Mouse (Mus musculus) midbrain, embryonic 12.5 days (tissue): ENCODE measurements around the gene P2ry12. TPM values are rescaled to one million over a fixed set of nuclear protein-coding genes. Genes with fewer than 3 reads are reported as not detected.

Experiments
- ATAC-seq: fragments of 200-750 bp; cut with Nextera tagmentation; 2 replicates; pipeline ENCODE4 v1.8.0; 2017; ENCODE audit warnings: low read depth, moderate TSS enrichment, moderate library complexity; ENCODE audit not compliant: low FRiP score
- H3K27ac ChIP-seq: fragments of 300-500 bp; sonication (generic); replicated peaks from 2 replicates; pipeline ENCODE4 v1.5.1; 2016; ENCODE audit warnings: mild to moderate bottlenecking
- H3K27me3 ChIP-seq: fragments of 300-500 bp; sonication (generic); 2 replicates; pipeline ENCODE4 v1.6.1; 2016; ENCODE audit warnings: mild to moderate bottlenecking
- H3K36me3 ChIP-seq: fragments of 300-500 bp; sonication (generic); 2 replicates; pipeline ENCODE4 v1.6.1; 2016
- H3K4me1 ChIP-seq: fragments of 300-500 bp; sonication (generic); 2 replicates; pipeline ENCODE4 v1.6.1; 2016
- H3K4me2 ChIP-seq: fragments of 300-500 bp; sonication (generic); replicated peaks from 2 replicates; pipeline ENCODE4 v1.6.1; 2016; ENCODE audit warnings: mild to moderate bottlenecking, moderate library complexity
- H3K4me3 ChIP-seq: fragments of 300-500 bp; sonication (generic); 2 replicates; pipeline ENCODE4 v1.5.1; 2016; ENCODE audit warnings: mild to moderate bottlenecking
- H3K9ac ChIP-seq: fragments of 300-500 bp; sonication (generic); replicated peaks from 2 replicates; pipeline ENCODE4 v1.6.1; 2016; ENCODE audit warnings: mild to moderate bottlenecking, moderate library complexity
- H3K9me3 ChIP-seq: fragments of 300-500 bp; sonication (generic); 2 replicates; pipeline ENCODE4 v1.6.1; 2016; ENCODE audit warnings: mild to moderate bottlenecking
- WGBS: fragments of 180-500 bp; shearing (Covaris S2); methylation state at CpG from one replicate; pipeline ENCODE4 v1.1.7; 2016; 5-methylcytosine and 5-hydroxymethylcytosine counted together
- polyA plus RNA-seq: library from polyadenylated mRNA; unstranded; fragments of >200 nt; fragmentation: Nextera tagmentation; extraction: Ambion mirVana; gene quantifications from 2 replicates; pipeline ENCODE4 v1.2.1, GENCODE M21; 2016

P2ry12 gene
- polyA plus RNA-seq, 1 experiment from 2014 or later = 4.3 TPM

GRCm38 (mm10) chr3:59174426-59175154 is 88.1 kb downstream of the P2ry12 start:
- H3K27ac ChIP-seq = no peak overlapping the region
- 83% methylated on average over 6 of the region's 6 CpGs for WGBS
- no peak overlapping the region for H3K4me3 ChIP-seq
- no peak for ATAC-seq
- no peaks in the 10 kb centered on the region for H3K27me3 ChIP-seq
- no peaks in the 10 kb centered on the region for H3K9me3 ChIP-seq
- no peaks in the 10 kb centered on the region for H3K4me1 ChIP-seq
- no peaks in the 10 kb centered on the region for H3K36me3 ChIP-seq
- no peak overlapping the region for H3K9ac ChIP-seq
- H3K4me2 ChIP-seq = no peak overlapping the region

DNA sequence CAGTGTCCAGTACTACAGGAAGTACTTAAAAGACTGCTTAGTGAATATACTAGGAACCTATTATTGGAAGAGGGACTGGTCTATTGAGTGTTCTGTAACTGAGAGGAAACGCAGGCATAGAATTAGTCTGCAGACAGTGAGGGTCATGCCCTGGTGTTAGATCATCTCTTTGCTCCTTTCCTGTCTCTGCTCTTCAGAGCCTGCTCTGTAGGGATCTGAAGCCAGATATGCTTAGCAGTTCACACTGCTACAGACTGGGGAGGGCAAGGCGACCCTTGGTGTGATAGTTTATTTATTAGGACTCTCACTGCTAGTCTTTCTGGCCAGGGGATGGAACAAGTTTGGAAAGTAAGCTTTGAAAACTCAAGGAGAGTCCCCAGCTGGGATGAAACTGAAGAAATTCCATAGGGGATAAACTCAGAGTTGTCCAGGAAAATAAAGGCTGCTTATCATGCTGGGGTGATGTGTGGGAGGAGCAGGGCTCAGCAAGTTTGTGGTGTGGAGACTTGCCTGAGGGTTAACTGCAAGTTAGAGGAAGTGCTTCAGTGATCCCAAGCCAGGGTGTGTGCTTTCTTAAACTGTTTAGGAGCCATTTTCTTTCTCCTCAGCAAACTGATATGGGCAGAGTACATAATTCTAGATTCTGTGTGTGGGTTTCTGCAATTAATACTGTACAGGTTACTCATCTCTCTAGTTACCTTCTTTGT is 92.6 kb downstream of the P2ry12 start:
- ATAC-seq = no peak
- no peak overlapping the region for H3K4me3 ChIP-seq
- no peaks in the 10 kb centered on the region for H3K27me3 ChIP-seq
- H3K9ac ChIP-seq = no peak overlapping the region
- 52% methylated on average over 2 of the region's 2 CpGs for WGBS
- H3K27ac ChIP-seq = no peak overlapping the region
- H3K36me3 ChIP-seq = no peaks in the 10 kb centered on the region
- H3K9me3 ChIP-seq = no peaks in the 10 kb centered on the region
- no peak overlapping the region for H3K4me2 ChIP-seq
- no peaks in the 10 kb centered on the region for H3K4me1 ChIP-seq

GRCm38 (mm10) chr3:59169215-59169614 is 93.5 kb downstream of the P2ry12 start:
- WGBS = 88% methylated on average over 4 of the region's 4 CpGs
- Histone ChIP-seq H3K36me3 (no peaks in the 10 kb centered on the region), H3K27me3 (no peaks in the 10 kb centered on the region), H3K4me3 (no peak overlapping the region), H3K27ac (no peak overlapping the region), H3K4me2 (no peak overlapping the region), H3K9ac (no peak overlapping the region), H3K4me1 (no peaks in the 10 kb centered on the region), H3K9me3 (no peaks in the 10 kb centered on the region)
- ATAC-seq = no peak

- no peaks in the 10 kb centered on the region for H3K9me3 ChIP-seq
- H3K27ac ChIP-seq = no peak overlapping the region
- 85% methylated on average over 6 of the region's 6 CpGs for WGBS
- H3K9ac ChIP-seq = no peak overlapping the region
- no peak overlapping the region for H3K4me3 ChIP-seq
- H3K27me3 ChIP-seq = no peaks in the 10 kb centered on the region
- H3K4me1 ChIP-seq = no peaks in the 10 kb centered on the region
- H3K36me3 ChIP-seq = no peaks in the 10 kb centered on the region
- no peak overlapping the region for H3K4me2 ChIP-seq
- no peak for ATAC-seq
Observed at GRCm38 (mm10) chr3:59168476-59168875, 94.2 kb downstream of the P2ry12 start.

DNA sequence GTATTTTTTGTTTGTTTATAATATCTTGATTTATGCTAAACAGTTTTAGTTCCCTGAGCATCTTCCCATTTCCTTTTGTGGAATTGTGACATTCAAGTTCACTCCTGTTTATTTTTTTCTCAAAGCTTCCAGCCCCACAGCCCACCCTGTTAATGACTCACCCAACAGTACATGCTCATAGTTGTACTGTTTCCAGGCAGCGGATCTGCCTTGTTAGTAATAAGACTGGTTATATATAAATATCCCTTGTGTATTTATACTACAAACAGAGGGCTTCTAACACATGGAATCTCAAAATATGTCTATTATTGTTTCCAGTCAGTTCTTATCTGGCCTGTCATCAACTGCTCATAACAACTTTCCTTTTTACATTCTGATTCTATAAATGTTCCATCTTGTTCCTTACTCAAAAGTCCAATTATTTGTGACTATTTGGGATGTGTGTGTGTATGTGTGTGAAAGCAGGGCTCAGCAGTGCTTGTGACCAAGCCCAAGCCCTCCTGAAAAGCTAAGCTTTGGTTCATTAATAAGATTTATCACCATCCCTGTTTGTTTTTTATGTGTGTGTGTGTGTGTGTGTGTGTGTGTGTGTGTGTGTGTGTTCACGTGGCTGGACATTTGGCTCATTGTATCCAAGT is 95.1 kb downstream of the P2ry12 start:
- no peaks in the 10 kb centered on the region for H3K9me3 ChIP-seq
- H3K9ac ChIP-seq = no peak overlapping the region
- H3K4me3 ChIP-seq = no peak overlapping the region
- H3K27ac ChIP-seq = no peak overlapping the region
- H3K4me1 ChIP-seq = no peaks in the 10 kb centered on the region
- H3K27me3 ChIP-seq = no peaks in the 10 kb centered on the region
- no peak overlapping the region for H3K4me2 ChIP-seq
- no peak for ATAC-seq
- no peaks in the 10 kb centered on the region for H3K36me3 ChIP-seq
- 77% methylated on average over 2 of the region's 2 CpGs for WGBS

Other genes starting within 250 kb of the P2ry12 start
- 1.3 and 1.8 TPM in 2 replicates for gene Gpr171, start 161.1 kb downstream of the P2ry12 start, polyA plus RNA-seq
- gene P2ry14, start 109.3 kb downstream of the P2ry12 start, polyA plus RNA-seq = 2.4 and 3.8 TPM in 2 replicates
- gene Gpr87, start 67.8 kb downstream of the P2ry12 start, polyA plus RNA-seq = 0.17 TPM in 1 of 2 replicates, not detected in the other
- 0.75 and 0.84 TPM in 2 replicates for gene P2ry13, start 52.0 kb downstream of the P2ry12 start, polyA plus RNA-seq
- 3.5 and 3.9 TPM in 2 replicates for gene Igsf10, start 81.5 kb upstream of the P2ry12 start, polyA plus RNA-seq